Mouse (Mus musculus): Measurements from ENCODE around the gene Btbd11.

Gene Btbd11

DNA sequence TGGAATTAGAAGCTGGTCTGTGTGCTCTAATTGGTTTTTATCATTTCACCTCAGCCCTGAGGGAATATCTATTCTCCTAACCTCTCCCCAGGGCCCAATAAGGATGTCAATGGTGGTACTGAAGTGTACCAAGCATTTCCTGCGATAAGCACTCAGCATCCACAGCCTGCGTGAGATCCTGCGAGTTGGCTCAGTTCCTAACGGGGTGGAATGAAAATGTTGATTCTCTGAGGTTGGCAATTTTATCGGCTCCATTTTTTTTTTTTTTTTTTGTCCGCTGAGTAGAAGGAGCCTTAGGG is 131.4 kb downstream of the Btbd11 start:
- in situ Hi-C loops (cut with MboI, MseI), result no loop called here

DNA sequence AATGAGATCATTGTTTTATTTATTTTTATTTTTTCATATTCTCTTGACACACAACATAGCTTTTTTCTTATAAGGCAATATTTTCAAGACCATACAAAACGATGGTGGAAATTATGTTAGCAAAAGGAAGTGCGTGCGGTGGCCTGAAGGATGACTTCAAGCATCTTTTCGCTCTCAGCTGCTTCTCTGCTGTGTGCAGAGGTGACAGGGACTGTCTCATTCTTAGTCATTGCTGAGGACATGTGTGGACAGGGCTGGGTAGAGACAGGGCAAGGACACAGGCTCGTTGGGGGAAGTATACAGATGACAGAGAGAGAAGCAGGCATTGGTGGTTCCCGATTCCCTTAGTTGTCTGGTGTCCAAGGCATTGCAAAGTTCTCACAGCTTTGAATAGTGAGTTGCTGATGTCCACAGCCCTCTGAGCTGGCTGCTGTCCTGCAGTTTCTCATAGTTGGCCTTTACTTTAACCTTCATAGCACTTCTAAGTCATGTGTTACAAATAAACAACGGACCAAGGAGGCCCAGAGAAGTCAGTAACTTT is 135.7 kb downstream of the Btbd11 start:
- in situ Hi-C loops (cut with MboI, MseI), result no loop called here

DNA sequence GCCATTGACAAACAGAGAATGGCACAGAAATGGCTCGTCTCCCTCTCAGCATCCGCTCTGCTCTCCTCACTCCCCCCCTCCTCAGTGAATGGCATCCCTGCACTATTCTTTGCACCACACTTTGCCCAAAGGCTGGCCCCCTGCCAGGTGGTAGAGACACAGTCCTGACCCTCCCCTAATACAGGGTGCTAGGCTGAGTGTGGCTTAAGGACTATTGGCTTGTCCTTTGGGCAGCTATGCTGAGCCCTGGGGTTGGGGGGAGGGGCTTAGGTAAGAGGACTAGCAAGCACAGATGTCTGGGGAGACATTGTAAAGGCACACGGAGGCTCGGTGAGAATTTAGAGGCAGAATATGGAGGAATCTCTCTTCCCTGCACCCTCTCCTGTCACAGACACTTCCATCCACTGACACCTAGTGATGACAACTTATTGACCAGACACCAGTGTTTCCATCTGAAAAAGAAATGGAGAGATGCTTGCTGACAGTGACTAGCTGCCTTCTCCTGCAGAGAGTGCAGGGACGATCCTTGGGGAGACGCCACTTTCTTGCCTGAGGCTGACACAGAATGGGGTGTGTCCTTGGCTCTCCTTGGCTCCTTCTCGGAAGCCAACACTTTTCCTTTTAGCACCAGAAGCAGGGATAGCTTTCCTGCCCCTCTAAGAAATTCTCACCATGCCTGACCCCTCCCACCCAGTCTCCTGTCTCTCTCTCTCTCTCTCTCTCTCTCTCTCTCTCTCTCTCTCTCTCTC is 138.8 kb downstream of the Btbd11 start:
- in situ Hi-C loops (cut with MboI, MseI), result no loop called here

DNA sequence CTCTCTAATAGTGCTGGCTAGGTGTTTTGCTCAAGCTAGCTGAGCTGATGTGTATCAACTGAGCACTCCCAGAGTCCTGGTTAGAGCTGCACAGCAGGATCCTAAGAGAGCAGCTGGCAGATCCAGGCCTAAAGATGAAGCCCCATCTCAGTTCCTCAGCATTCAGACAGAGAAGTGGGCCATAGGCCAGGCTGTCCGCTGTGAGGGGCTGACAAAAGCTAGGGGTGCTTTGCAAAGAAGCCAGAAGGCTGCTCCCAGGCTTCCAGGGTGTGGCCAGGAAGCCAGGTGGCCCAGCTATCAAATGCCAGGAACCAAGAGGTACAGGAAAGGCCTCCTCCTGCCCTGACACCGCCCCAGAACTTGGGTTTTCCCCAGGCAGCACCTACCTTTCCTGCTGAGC is 140.0 kb downstream of the Btbd11 start:
- in situ Hi-C loops (cut with MboI, MseI), result no loop called here

DNA sequence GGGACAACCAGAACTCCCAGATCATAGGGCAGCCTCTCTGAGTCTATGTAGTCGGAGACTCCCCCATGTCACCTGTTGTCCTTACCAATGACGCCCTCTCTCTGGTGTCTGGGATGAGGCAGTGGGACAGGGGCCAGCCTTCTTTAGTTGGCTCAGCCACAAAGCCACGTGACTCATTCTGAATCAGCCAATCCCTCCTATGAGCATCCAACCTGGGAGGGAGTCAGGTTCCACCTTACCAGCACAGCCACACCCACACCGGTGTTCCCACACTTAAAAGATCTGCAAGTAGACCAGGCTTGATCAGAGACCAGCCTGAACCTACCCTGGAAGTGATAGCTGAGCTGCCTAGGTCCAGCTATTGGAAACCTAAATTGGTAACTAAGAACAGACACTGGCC is 141.1 kb downstream of the Btbd11 start:
- in situ Hi-C loops (cut with MboI, MseI), result no loop called here

DNA sequence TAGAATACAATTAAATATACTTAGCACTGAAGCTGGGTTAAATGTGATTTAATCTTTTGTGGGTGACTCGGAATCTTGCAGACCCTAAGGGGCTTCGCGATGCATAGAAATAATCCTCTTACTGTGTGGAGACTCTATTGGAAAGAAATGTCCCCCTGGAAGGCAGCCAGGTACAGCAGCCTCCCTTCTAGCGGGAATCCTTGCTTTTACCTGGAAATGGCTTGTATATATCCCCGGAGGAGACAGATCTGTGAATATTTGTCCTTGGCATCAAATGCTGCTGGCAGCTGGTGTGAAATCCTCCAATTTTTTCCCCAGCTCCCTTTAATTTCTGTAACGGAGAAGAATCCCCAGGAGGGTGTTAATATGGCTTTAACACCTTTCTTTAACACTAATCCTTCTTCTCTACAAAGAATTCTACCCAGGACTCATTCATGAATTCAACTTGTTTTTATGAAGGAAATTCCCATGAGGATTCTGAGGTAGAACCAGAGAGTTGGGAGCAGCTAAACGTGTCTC is 146.6 kb downstream of the Btbd11 start:
- in situ Hi-C loops (cut with MboI, MseI), result no loop called here

DNA sequence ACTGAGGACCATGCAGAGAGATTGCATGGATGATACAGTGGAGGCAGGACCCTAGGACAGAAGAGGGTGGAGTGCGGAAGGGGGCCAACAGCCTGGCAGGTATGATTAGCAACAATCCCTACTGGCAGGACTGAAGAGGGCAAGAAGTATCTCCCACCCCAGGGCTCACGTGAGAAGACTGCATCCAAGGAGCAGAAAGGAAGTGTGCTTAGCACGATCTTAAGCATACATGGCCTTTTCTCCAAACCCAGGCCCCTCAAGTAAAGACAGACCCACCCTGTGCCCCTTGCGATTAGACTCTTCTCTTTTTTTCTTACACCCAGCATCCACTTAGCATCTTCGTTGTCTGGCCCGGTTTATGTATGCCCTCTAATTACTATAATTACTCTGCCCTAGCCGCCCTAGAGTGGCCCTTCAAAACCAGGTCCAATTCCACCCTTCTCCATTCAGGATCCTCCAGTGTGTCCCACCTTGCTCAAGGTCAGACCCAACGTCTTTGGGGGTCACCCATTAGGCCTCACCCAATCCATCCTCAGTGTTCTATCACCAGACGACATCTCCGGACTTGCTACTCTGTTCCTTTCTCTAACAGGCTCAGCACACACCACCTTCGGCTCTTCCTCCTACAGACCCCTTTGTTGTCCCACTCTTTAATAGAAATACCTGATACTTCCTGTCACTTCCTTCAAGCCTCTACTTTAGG is 151.6 kb downstream of the Btbd11 start:
- in situ Hi-C loops (cut with MboI, MseI), result no loop called here

DNA sequence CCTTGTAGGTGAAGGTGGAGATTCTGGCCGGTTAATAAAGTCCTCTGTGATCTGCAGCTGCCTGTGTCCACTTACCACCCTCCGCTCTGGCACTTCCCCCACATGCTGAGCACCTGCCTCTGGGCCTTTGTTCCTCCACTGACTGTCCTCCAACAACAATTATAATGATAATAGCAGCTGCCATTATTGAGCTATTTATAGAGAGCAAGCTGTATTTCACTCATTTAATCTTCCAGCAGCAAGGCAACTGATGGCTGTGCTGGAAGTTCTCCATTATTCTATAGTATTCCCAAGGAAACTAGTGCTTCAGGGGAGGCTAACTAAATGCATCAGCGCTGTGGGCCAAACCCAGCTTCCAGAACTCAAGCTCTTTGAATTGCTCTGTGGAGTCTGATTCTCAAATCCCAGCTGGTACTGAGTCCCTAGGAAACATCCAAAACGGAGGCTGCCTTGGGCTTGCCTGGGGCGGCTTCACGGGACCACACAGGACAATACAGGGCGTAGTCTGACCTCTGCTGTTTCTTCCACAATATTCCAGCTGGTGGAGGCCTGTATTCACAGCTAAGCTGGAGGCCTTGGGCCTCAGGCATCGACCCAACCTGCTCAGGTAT is 153.0 kb downstream of the Btbd11 start:
- in situ Hi-C loops (cut with MboI, MseI), result no loop called here

DNA sequence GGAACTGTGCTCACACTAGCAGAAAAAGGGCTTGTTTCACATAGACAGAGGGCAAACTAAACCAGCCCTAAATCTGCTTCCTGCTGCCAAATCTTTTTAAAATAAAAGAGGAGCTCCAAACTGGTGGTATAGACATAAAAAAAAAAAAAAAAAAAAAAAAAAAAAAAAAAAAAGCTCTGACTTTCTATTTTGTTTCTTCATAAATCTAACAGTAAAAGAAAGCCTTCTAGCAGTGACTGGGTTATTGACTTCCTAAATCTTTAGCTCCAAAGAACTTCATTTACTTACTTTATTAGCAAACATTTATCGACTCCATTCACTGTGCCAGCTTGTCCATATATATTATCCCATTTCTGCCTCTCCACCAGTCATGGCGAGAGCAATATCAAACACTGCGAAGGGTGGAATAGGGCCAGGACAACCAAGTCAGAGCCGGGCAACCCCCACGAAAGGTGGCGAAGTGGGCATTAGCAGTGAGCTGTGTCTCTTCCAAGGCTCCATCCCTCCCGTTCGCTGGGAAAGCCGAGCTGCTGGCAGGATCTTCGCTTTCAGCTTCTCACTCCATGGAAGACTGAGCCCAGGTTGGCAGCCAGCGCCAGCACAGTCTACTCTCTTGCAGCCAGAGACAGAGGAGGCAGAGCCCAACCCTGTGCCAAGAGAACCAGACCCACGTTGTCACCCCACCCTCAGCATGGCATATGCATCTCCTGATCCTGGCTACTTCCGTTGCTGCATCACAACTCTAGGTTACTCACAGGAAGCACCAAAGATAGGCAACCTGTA is 153.9 kb downstream of the Btbd11 start:
- in situ Hi-C loops (cut with MboI, MseI), result no loop called here

DNA sequence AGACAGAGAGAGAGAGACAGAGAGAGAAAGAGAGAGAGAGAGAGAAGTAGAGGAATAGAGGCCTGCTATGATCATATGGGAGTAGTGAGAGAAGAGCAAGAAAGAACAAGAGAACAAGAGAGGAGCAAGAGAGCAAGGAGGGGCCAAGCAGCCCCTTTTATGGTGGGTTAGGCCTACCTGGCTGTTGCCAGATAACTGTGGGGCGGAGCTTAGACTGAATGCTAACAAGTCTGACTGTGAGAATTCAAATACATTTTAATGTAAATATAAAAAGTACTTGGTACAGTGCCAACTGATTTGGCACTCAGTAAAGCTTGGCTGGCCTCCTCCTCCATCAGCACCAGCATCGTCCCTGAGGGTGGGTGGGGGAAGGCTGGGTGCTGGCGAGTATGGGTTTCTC is 154.9 kb downstream of the Btbd11 start:
- in situ Hi-C loops (cut with MboI, MseI), result no loop called here

DNA sequence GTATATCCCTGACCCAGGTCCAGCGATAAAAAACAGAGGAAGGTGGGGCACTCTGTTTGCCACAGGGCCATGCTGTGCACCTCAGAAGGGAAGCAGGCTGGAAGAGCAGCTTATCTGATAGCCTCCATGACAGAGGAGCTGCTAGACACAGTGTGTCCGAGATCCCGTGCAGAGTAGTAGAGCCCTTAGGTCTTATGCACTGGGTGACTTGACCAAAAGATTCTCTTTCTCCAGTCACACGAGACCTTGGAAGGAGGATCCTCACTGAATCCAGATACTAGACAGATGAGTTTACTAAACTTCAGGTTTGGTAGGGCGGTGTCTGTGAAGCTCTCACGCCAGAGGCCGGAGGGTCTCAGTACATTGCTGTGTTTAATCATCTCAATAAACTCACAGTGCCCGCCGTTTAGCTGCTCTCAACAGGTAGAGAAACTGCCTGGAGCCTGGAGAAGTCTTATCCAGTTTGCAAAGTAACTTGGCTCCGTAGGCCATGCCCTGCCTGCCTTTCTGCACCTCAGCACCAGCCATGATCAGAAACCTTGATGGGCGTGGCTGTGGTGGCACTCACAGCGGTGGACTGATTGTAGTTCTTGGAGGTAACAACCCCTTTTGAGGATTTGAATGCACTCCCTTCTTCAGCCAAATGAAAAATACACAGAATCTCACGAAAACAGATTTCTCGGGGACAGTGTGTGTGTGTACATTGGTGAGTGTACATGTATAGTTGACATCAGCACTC is 155.4 kb downstream of the Btbd11 start:
- in situ Hi-C loops (cut with MboI, MseI), result no loop called here

DNA sequence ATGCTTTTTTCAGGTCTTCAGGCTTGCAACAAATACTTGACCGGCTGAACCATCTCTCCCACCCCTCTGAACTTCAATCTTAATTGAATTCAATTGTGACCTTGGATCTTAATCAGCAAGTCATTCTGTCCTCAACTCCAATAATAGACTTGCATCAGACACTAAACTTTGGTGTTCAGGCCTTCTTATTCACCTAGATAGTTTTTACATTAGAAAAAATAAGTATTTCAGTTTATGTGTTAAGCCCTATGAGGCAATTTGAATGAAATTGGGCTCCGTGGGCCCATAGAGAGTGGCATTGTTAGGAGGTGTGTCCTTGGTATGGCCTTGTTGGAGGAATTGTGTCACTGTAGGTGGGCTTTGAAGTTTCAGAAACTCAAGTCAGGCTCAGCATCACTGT is 156.7 kb downstream of the Btbd11 start:
- in situ Hi-C loops (cut with MboI, MseI), result no loop called here

DNA sequence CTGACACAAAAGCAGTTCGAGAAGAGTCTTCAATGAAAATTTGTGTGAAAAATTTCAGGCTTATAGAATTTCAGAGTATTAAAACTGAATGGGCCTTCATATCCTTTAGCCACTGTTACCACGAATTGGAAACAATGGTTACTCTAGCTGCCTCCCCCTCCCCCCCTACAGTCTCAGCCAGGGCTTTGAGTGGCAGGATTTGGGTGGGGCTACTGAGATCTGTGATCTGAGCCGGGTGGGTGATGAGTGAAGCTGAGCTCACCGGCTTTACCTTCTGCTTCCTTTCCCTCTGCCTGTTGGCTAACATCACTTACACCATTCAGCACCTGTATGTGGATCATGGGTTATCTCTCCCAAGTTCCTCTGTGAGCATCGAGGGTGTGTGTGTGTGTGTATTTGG is 158.4 kb downstream of the Btbd11 start:
- in situ Hi-C loops (cut with MboI, MseI), result no loop called here

DNA sequence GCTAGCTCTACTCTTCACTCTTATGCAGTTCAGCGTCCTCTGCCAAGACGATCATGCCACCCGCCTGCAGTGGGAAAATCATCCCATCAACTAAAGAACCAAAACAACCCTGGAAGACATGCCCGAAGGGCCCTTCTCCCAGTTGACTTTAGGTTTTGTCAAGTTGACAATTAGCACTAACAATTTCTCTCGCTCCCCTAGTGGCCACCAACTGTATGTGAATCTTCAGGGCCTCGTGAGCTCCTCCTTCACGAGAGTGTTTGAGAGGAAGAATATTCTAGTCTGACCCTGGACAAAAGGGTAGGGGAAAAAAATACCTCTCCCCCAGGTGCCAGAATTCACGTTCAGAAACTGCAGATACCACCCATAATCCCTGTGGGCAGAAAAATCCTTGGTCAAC is 168.6 kb downstream of the Btbd11 start:
- in situ Hi-C loops (cut with MboI, MseI), result no loop called here

DNA sequence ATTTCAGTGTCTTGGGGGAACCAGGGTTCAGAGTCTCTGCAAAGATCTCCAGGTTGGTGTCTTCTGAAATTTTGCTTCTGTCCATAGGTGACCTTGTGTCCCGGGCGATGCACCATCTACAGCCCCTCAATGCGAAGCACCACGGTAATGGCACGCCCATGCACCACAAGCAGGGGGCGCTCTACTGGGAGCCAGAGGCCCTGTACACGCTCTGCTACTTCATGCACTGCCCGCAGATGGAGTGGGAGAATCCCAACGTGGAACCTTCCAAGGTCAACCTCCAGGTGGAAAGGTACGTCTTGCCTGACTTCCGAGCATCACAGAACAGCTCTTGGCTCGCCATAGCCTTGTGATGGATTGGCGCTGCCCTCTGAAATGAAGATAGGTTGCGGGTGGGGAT is 174.8 kb downstream of the Btbd11 start:
- in situ Hi-C loops (cut with MboI, MseI), result no loop called here

DNA sequence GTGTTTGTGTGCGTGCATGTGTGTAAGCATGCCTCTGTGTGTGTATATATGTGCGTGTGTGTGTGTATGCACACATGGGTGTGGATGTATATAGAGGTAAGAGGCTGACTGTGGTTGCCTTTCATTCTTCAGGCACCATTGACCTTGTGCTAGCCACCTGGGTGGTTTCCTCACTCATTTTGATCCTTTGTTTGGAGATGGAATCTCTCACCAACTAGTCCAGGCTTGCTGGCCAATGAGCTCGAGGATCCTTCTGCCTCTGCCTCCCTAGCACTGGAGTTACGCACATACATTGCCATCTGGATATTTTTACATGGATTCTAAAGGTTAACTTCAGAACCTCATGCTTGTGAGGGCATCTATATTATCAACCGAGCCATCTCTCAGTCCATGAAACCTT is 184.8 kb downstream of the Btbd11 start:
- in situ Hi-C loops (cut with MboI, MseI), result loop anchor here (10.0 kb wide), 1 partner anchor 1387 kb away; no protein-coding TSS in a partner anchor

DNA sequence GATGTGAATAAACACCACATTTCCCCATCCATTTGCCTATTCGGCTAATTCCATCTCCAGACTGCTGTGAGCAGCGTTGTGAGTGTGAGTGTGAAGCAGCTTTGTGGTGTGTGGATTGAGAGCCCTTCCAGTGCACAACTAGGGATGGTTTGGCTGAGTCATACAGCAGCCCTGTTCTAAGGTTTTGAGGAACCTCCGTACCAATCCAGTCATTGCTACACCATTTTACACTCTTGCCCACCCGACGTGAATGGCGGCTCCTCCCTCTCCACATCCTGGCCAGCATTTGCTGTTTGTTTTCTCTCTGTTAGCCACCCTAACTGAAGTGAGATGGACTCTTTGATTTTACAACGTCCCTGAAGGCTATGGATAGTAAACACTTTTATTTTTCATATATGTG is 186.0 kb downstream of the Btbd11 start:
- in situ Hi-C loops (cut with MboI, MseI), result loop anchor here (10.0 kb wide), 1 partner anchor 1388 kb away; no protein-coding TSS in a partner anchor

DNA sequence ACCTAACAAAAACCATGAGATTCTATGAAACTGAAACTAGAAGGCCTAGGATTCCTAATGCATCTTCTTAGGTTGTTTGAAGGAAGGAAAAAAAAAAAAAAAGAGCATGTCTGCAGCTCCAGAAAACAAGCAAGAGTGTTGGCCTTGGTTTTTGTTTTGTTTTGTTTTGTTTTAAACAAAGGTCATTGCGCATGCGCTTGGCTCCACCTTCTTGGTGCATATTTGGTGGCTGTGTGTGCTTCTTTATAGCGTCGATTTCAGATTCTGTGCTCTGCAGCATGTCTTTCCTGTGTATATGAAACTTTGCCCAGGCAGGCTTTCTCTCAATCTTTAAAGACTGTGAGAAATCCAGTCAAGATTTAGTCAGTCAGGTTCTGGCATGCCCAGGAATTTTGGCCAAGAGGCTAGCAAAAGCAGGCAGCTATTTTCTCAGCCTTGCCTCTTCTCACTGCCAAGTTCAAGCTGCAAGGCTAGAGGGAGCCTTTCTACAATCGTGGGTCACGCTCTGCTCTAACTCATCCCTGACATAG is 191.3 kb downstream of the Btbd11 start:
- in situ Hi-C loops (cut with MboI, MseI), result loop anchor here (10.0 kb wide), 1 partner anchor 1393 kb away; no protein-coding TSS in a partner anchor

DNA sequence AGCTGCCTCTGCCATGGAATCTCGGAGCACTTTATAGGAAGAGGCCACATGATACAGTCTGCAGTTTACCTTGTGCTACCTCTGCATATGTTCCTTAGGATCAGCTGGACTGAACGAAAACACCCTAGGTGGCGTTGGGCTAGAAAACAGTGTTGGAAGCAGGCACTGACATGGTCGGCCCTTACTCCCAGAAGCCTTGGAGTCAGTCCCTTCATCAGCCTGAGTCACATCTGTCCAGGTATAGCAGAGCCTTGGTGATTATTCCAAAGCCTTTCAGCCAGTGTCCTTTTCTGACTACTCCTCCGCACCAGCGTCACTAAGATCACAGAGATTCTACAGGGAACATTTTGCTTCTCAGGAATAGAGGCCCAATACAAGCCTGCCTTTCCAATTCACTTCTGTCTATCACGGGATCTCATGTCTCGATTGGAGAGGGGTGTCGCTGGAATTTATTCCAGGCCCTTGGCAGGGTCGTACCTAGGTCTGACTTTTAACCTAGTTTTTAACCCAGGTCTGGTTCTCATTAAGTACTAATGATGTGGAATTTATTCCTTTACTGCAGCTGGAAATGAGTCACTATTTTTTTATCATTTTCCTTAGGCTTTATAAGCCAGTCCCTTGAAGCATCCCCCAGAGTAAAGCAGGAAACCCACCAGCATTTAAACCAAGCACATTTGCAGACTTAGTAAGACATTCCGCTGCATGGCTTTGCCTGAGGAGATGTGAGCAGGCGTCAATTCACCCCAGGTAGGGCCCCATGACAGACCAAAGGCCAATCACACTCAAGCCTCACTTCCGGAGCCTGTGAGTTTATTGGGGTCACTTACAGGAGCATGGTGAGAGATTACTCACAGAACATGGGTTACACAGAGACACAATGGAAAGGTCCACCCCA is 192.2 kb downstream of the Btbd11 start:
- in situ Hi-C loops (cut with MboI, MseI), result loop anchor here (10.0 kb wide), 1 partner anchor 1394 kb away; no protein-coding TSS in a partner anchor

DNA sequence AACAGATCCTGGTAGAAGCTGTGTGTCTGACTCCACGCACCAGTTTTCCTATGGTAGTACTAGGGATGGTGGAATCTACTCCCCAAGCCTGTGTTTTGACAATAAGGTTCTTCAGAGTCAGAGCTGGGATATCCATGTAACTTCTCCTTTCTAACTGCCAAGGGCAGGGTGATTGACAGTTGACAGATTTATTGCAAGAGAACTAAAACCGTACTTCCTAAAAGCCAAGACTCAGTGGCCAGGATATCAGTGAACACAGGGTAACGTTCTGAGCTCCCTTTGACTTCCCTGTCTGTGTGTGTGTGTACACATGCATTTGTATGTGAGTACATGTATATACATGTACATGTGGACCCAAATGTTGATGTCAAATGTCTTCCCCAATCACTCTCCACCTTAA is 201.1 kb downstream of the Btbd11 start:
- in situ Hi-C loops (cut with MboI, MseI), result no loop called here
